Mouse (Mus musculus): ENCODE measurements around the gene Cpne5.

The Cpne5 gene

GRCm38 (mm10) chr17:29171001-29171772 lies 66.8 kb downstream of the Cpne5 start:
- CTCF ChIA-PET, result interaction anchor here (0.5 to 2.0 kb wide), 9 partner anchors 75 to 336 kb away, joined by 3 to 12 read pairs (median 4); no protein-coding TSS in a partner anchor

GRCm38 (mm10) chr17:29170431-29171000 lies 67.5 kb downstream of the Cpne5 start:
- CTCF ChIA-PET, result interaction anchor here (0.5 to 2.0 kb wide), 5 partner anchors 80 to 336 kb away, joined by 3 to 9 read pairs (median 4); no protein-coding TSS in a partner anchor

- CTCF ChIA-PET, result interaction anchor here (1.4 to 2.0 kb wide), 2 partner anchors 120 to 124 kb away, joined by 3 to 9 read pairs; no protein-coding TSS in a partner anchor
These were observed 68.9 kb downstream of the Cpne5 start for GRCm38 (mm10) chr17:29168996-29169601.

GRCm38 (mm10) chr17:29168438-29168837 lies 69.5 kb downstream of the Cpne5 start:
- CTCF ChIA-PET, result no interaction called here

- CTCF ChIA-PET, result interaction anchor here (0.9 kb wide), 1 partner anchor 118 kb away, joined by 10 read pairs; no protein-coding TSS in a partner anchor
These were observed 70.6 kb downstream of the Cpne5 start for GRCm38 (mm10) chr17:29167371-29167770.

GRCm38 (mm10) chr17:29165967-29166578 lies 71.9 kb downstream of the Cpne5 start:
- CTCF ChIA-PET, result interaction anchor here (0.5 kb wide), 1 partner anchor 182 kb away, joined by 4 read pairs; the partner anchor contains the start of gene Mtch1

GRCm38 (mm10) chr17:29165452-29165851 lies 72.5 kb downstream of the Cpne5 start:
- CTCF ChIA-PET, result interaction anchor here (0.7 kb wide), 1 partner anchor 72 kb away, joined by 3 read pairs; no protein-coding TSS in a partner anchor

GRCm38 (mm10) chr17:29164469-29165111 lies 73.4 kb downstream of the Cpne5 start:
- CTCF ChIA-PET, result interaction anchor here (0.5 to 0.7 kb wide), 2 partner anchors 14 to 30 kb away, joined by 4 to 8 read pairs; no protein-coding TSS in a partner anchor

- CTCF ChIA-PET, result interaction anchor here (0.6 kb wide), 1 partner anchor 155 kb away, joined by 3 read pairs; the partner anchor contains the start of gene Stk38
These were observed 75.6 kb downstream of the Cpne5 start for GRCm38 (mm10) chr17:29162334-29162733.

- CTCF ChIA-PET, result interaction anchor here (0.5 to 0.6 kb wide), 2 partner anchors 52 to 119 kb away, joined by 3 to 8 read pairs; no protein-coding TSS in a partner anchor
These were observed 78.1 kb downstream of the Cpne5 start for GRCm38 (mm10) chr17:29159743-29160455.

- CTCF ChIA-PET, result interaction anchor here (0.5 kb wide), 1 partner anchor 52 kb away, joined by 8 read pairs; no protein-coding TSS in a partner anchor
These were observed 78.6 kb downstream of the Cpne5 start for GRCm38 (mm10) chr17:29159320-29159719.

- CTCF ChIA-PET, result no interaction called here
These were observed 79.1 kb downstream of the Cpne5 start for GRCm38 (mm10) chr17:29158899-29159298.

GRCm38 (mm10) chr17:29156866-29157265 lies 81.1 kb downstream of the Cpne5 start:
- CTCF ChIA-PET, result no interaction called here

- CTCF ChIA-PET, result no interaction called here
These were observed 81.6 kb downstream of the Cpne5 start for GRCm38 (mm10) chr17:29156396-29156795.

- CTCF ChIA-PET, result interaction anchor here (0.6 kb wide), 1 partner anchor 229 kb away, joined by 18 read pairs; no protein-coding TSS in a partner anchor
These were observed 82.4 kb downstream of the Cpne5 start for GRCm38 (mm10) chr17:29155355-29156135.

GRCm38 (mm10) chr17:29154247-29154646 lies 83.7 kb downstream of the Cpne5 start:
- CTCF ChIA-PET, result no interaction called here

GRCm38 (mm10) chr17:29152547-29152946 lies 85.4 kb downstream of the Cpne5 start:
- CTCF ChIA-PET, result interaction anchor here (0.6 kb wide), 1 partner anchor 81 kb away, joined by 3 read pairs; no protein-coding TSS in a partner anchor

- CTCF ChIA-PET, result no interaction called here
These were observed 88.2 kb downstream of the Cpne5 start for GRCm38 (mm10) chr17:29149766-29150165.

- CTCF ChIA-PET, result no interaction called here
These were observed 90.2 kb downstream of the Cpne5 start for GRCm38 (mm10) chr17:29147773-29148172.
